Mouse (Mus musculus) fat pad, adult 2 months (tissue): ENCODE results near the gene Snx6.
"Not testable (repeated sequence)": the region's sequence is repeated elsewhere in the genome, so short reads cannot be mapped to it uniquely, and the experiment has no call there.

ENCODE experiments used
- DNase-seq: peaks from one replicate; pipeline ENCODE4 v3.0.0-alpha.2; 2011; ENCODE audit warnings: low read depth, low spot score; ENCODE audit errors: extremely low read depth

The Snx6 gene

DNA sequence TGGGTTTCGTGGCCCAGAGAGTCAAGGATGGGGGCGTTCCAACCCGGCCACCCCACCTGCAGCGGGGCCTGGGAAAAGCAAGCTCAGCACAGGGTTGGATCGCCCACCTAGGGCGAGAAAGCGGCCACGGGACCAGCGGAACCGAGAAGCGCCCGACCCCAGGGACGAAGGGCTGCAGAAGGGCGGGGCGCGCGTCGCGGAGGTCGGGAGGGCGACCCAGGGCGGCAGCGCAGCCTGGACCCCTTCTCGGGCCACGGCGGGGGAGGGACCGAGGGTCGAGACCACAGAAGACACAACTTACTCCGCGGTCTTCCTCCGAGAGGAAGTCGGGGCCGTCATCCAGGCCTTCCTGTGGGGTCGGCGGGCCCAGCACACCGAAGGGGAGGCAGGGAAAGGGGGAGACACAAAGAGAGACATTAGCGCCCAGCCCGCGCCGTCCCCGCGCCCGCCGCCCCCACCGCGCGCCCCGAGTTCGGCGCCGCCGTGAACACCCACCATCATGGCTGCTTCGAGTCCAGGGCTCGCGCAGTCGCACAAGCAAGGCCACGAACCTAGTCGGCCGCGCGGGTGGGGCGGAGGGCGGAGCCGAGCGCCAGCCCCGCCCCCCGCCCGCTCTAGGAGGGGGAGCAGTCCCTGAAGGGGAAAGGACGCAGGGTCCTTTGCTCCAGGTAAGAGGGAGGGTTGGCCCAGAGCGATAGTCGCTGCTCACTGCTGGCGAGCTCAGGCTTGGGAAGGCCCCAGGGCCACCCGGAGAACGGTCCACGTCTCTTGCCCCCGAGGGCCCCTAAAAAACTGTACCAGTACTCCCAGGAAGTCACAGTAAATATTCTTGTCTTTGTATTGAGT lies at the start of gene Snx6:
Gene Snx6, minus strand, starts transcription at position 551 of the 846 bp plus-strand sequence.
- no peak for DNase-seq

DNA sequence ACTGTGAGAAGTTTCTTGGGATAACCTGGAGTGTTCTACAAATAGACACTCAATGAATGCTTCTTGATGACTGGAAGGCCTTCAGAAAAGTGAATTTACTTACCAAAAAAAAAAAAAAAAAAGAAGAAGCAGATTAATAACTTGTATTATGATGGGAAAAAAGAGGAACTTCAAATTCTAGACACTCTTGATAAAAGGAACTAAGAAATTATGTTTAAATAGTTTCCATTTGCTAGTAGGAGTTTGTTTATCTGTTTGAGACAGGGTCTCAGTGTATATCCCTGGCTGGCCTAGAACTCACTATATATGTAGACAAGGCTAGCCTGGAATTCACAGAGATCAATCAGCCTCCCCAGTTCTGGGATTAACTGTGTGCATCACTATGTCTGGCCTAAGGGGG lies 48.9 kb upstream of the Snx6 start:
- DNase-seq = no peak

DNA sequence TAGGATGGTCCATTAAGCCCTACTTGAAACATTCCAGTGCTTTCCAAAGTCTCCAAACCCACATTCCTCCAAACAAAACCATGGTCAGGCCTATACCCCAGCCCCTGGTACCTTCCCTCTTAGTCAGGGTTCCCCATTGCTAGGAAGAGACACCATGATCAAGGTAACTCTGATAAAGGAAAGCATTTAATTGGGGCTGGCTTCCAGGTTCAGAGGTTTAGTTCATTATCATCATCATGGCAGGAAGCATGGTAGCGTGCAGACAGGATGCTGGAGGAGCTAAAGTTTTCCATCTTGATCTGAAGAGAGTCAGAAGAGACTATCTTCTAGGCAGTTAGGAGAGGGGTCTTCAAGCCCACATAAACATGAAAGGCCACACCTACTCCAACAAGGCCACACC lies 46.1 kb upstream of the Snx6 start:
- DNase-seq = no peak

DNA sequence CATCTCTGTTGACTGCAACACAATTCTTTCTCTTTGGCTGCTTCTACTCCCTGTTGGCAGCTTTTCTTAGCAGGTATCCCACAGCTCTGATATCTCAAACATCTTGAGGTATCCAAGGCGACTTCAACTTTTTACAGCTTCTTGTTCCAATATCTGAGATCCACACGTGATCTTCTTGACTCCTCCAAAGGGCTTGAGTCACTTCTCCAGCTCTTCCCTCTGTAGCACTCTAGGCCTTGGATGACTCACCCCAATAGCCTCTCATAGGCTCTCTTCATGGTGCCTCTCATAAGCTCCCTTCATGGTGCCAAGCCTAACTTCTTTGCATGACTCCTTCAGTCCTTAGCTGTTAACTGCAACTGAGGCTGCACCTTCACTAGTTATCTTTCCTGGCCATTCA lies 44.3 kb upstream of the Snx6 start:
- DNase-seq = no peak

DNA sequence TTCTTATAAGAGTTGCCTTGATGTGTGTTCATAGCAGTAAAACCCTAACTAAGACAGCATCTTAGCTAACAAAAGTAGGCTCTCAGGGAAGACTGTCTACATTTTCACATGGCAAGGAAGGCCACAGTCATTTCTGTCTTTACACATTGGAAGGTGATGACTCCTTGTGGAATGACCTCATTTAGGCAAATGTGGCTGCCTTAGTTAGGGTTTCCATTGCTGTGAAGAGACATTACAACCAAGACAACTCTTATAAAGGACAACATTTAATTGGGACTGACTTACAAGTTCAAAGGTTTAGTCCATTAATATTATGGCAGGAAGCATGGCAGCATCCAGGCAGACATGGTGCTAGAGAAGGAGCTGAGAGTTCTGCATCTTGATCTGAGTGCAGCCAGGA lies 43.4 kb upstream of the Snx6 start:
- no peak for DNase-seq

DNA sequence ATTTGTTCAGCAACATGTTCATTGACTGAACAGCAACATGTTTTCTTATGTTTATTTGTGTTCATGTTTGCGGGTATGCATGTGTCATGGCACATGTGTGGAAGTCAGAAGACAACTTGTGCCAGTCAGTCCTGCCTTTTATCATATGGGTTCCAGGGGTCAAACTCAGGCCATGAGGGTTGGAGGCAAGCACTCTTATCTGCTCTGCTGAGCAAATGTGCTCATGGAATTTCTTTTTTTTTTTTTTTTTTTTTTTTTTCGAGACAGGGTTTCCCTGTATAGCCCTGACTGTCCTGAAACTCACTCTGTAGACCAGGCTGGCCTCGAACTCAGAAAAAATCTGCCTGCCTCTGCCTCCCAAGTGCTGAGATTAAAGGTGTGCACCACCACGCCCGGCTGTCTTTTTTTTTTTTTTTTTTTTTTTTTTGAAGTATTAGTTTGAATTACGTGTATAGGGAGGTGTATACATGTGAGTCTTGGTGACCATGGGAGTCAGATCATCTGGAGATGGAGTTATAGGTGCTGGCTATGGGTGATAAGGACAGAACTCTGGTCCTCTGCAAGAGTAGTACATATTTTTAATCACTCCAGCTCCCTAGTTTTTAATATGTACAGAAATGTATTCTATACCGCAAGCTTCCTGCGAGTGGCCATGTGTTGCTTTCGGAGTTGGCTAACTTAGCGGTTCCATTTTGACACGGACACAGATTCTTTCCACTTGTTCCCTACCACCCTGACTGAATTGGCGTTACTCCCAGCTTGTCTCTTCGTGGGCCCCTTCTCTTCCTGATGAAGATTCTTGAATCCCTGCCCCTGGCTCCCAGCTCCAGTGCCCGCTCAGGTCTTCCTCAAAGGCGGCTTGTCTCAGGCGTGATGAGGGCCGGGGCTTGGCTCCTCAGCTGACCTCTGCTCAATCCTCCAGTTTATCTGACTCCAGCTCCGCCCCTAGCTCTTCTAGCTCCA lies 40.4 kb upstream of the Snx6 start:
- DNase-seq = no peak

DNA sequence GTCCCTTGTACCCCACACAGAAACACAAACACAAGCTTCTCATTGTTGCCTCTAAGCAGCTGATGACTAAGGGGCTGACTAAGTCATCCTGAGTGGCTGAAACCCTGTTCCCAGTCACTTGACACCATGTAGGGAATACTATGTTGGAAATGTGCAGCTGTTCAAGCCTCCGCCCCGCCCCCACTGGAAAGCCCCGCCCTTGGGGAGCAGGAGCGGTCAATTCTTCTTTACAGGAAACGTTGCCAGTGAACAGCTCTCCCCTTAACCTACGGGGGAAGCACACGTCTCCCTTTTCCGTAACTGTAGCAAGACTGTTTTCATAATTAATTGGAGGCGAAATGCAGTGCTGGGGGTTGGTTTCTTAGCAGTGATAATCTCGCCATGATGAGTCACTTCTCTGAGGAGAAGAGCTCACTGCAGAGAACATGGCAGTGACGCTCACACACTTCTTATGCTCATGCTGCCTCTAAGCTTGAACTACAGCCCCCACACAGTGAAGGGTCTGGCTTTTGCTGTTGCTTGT lies 39.5 kb upstream of the Snx6 start:
- no peak for DNase-seq

DNA sequence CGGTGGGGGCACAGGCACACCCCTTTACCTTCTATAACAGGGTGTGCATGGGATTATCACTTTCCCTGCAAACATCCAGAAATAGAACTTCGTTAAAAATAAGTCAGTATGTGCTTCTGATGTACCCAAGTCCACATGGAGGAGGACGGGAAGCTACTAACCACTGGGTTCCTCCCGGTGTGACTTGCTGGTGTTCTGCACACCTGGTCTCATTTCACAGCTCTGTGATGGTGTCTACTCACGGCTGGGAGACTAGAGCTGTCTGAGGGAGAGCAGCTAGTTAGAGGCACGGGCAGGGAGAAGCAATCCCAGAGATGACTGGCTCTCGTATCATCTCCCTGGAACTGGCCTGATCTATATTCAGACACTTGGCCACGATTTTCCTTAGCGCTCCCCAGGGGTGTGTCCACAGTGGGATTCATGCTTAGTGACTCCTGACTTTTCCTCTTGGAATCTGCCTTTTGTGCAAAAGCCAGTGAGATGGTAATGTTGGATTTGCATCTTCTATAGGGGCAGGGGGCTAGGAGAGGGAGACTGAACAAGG lies 38.4 kb upstream of the Snx6 start:
- DNase-seq = no peak

DNA sequence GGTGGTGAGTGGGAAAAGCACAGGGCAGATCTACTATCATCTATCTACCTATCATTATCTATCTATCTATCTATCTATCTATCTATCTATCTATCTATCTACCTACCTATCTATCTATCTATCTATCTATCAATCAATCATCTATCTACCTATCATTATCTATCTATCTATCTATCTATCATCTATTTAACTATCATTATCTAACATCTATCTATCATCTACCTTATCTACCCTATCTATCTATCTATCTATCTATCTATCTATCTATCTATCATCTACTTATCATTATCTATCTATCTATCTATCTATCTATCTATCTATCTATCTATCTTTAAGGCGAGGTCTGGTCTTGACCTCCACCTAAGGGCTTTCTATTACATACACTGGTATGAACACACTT lies 36.4 kb upstream of the Snx6 start:
- not testable (repeated sequence) for DNase-seq

DNA sequence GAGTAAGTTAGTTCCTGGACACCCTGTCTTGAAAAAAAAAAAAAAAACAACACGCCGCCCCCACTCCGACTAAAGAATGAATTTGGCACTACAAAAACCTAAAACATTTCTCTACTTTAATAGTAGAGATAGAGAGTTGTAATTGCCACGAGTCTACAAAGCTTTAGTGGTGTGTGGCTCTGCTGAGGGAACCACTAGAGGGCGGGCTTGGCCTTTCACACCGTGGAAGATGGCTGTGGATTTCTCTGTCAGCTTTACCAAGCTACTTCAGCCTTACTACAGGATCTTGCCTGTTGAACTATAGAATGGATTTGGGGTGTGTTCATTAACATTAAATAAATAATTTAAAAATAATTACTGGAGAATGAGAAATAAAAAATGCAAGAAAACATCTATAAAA lies 35.1 kb upstream of the Snx6 start:
- no peak for DNase-seq

DNA sequence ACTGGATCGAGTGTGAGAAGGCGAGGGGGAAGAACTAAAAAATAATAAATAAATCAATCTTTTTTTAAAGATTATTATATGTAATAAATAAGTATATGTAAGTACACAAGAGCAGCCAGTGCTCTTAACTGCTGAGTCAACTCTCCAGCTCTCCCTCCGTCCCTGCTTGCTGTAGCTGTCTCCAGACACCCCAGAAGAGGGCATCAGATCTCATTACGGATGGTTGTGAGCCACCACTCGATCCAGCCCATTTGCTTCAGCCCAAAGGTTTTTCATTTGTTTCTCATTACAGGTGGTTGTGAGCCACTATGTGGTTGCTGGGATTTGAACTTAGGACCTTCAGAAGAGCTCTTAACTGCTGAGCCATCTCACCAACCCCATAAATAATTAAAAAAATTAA lies 34.4 kb upstream of the Snx6 start:
- DNase-seq = no peak

DNA sequence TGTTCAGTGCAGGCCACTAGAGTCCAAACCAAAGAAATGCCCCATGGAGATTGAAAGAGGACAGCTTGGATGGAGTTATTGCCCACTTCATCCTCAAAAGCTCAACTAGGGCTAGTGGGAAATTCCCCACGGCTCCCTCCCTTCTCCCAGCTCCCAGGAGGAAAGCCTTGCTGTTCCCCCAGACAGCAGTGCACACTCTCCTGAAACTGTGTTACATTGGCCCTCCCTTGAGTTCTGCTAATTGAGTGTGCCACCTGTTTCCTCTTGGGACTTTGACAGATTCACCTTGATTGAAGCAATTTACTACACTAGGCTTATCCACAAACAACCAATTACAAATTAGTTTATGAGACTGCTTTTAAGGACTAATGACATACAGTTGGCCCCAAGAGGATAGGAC lies 32.5 kb upstream of the Snx6 start:
- no peak for DNase-seq

DNA sequence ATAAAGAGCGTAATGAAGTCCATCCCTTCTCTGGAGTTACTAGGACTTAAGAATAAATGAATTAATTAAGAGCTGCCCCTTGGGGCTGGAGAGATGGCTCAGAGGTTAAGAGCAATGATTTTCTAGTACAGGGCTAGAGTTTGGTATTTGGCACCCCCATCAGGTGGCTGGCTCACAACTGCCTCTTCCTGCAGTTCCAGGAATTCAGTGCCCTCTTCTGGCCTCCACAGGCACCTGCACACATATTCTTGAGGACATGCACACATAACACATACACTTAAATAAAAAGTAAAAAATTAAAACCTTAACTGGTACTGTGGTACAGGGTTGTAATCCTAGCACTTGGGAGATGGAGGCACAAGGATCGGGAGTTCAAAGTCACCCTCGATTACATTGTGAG lies 29.7 kb upstream of the Snx6 start:
- DNase-seq = no peak

DNA sequence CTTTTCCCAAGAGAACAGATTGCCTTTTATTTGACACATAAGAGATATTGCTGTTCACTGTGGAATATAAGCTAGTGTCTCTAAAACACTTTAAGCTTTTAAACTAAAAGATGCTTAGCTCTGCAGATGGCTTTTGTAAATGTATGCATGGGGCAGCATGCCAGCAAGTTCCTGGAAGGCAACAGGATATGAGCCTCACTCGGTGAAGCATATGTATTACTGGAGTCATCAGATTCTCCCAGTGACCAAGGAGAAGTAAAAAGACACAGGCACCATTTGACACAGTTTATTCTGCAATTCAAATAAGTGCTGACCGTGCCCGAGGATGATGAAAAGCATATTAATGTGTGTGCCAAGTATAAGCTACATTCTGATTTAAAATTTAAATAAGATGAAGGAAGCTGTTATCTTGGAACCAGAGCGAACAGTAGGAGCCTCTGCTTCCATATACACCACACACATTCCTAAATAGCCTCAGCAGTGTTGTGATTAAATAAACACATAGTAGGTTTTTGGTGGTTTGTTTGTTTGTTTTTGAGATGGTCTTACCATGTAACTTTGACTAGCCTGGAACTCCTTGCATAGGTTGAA lies 27.4 kb upstream of the Snx6 start:
- no peak for DNase-seq

DNA sequence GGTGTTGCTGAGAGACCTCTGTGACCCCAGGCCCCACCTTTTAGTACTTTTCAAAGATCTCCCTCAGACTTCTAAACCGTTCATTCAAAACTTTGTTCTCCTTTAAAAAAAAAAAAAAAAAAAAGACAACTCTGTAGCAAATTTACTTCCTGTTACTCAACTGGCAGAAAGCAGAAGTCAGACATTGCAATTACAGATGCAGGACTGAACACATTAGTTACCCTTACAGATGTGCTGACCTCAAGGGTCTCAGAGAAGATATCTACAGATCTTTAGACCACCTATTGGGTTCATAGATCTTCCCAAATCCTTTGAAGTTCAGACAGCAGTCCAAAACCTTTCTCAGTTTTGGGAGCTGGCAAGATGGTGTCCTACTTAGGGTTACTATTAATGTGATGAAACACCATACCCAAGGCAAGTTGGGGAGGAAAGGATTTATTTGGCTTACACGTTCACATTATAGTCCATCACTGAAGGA lies 25.2 kb upstream of the Snx6 start:
- no peak for DNase-seq

DNA sequence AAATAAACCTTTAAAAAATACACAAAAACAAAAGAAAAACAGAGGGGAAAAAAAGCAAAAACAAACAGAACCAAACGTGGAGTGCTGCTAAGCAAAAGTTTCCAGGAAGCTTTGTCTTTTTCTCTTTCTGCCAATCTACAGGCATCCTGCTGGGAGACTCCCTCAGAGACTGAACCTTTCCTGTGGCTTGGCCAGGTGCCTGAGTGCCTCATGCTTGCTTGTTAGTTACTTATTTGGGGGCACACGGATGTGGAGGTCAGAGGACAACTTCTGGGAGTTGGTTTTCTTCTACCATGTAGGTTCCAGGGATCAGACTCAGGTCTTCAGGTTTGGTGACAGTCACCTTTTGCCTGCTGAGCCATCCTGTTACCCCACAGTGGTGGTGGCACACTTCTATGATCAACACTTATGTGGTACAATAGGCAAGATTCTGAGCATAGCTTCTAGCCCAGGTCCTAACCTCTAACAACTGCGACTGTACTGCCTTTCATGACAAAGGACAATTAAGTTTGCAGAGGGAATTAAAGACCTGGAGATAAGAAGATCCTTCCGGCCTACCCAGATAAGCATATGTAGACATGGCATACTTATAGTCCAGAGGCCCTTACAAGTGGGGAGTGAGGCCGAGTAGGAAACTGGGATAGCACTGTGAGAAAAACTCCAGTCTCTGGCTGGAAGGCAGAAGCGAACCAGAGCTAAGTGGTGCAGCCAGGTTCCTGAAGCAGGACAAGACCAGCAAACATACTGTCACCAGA lies 23.9 kb upstream of the Snx6 start:
- no peak for DNase-seq

DNA sequence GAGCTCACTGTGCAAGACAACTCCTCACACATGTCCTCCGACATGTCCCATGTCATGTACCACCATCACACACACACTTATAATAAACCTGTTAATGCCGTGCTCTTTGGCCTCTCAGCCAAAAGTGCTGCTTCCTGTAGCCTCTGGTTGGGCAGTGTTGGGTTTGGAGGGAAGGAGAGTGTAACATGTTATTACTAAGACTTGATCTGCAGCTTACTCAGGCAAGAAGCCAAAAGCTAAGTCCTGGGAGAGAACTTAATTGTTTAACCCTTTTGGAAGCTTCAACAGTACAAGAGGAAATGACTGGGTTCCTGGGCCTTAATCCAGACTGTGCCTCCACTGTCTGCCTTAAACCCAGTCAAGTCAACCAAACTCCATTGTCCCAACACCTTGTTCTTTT lies 14.6 kb upstream of the Snx6 start:
- peak; percentile 36 for DNase-seq

DNA sequence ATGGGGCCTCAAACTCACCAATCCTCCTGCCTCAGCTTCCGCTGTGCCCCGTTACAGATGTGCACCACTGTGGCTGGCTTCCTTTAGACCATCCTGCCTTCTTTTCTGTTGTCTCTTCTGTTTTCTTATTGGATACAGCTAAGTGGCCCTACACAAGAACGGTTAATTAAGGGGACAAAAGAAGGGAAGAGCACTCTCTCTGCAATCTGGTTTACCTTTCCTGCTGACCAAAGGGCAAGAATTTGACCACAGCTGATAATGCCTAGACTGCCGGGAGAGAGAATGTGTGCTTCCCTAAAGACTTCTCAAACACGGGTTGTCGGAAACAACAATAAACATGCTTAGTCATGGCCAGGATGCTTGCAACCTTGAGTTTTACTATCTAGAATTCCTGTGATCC lies 12.0 kb upstream of the Snx6 start:
- no peak for DNase-seq

DNA sequence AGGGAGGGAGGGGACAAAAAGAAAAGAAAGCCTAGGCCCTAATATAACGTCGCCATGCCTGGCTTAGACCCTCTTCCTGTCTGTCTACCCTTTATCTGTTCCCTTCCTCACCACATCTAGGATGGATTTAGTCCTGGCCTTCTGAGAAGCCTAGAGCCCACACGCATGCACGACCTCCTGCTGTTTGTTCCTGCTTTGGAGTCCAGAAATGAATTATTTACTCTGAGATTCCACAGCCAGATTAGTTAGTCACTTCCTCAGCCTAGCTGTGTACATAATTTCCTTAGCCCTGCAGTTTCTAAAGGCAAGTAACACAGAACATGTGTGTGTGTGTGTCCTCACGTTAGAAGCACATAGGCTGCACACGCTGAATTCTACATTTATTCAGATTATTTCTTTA lies 10.6 kb upstream of the Snx6 start:
- DNase-seq = no peak

DNA sequence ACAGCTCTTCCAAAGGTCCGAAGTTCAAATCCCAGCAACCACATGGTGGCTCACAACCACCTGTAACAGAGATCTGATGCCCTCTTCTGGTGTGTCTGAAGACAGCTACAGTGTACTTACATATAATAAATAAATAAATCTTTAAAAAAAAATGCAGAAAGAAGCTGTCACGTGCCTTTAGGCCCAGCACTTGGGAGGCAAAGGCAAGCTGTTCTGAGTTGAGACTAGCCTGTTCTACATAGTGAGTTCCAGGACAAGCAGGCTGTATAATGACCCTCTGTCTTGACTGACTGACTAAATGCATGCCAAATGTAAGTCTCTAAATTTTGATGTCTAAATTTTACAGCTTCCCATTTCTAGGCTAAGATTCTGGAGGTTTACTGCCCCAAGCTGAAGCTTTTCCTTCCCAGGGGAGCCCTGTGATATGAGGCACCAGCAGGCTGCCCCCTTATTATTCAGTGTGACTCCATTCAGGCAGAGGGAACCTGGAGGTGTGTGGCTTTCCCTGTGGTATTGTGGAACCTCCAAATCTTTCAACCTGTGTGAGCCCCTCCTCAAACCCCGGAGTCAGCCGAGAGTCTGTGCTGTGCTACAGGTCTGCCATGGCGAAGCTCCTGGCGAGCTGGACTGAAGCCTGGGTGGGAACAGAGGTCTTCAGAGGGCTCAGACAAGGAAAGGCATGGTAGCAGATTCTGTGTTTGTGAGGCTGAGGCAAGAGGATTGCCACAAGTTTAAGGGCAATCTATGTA lies 9.9 kb upstream of the Snx6 start:
- DNase-seq = no peak
